Mouse (Mus musculus) gonadal fat pad, adult 2 months (tissue): ENCODE results near the gene Gabarapl2. TPM values are rescaled to one million over a fixed set of nuclear protein-coding genes. Genes with fewer than 3 reads are reported as not detected.

Experiments used
- DNase-seq: peaks from one replicate; pipeline ENCODE4 v3.0.0-alpha.2; 2012; ENCODE audit warnings: low read depth
- polyA plus RNA-seq: library from polyadenylated mRNA; depleted of rRNA; stranded (reverse); fragments of >200 nt; gene quantifications from 2 replicates; pipeline ENCODE4 v1.2.3, GENCODE M21; 2012; rRNA removed

Gene Gabarapl2
- polyA plus RNA-seq, 1 experiment = 60.3 TPM

DNA sequence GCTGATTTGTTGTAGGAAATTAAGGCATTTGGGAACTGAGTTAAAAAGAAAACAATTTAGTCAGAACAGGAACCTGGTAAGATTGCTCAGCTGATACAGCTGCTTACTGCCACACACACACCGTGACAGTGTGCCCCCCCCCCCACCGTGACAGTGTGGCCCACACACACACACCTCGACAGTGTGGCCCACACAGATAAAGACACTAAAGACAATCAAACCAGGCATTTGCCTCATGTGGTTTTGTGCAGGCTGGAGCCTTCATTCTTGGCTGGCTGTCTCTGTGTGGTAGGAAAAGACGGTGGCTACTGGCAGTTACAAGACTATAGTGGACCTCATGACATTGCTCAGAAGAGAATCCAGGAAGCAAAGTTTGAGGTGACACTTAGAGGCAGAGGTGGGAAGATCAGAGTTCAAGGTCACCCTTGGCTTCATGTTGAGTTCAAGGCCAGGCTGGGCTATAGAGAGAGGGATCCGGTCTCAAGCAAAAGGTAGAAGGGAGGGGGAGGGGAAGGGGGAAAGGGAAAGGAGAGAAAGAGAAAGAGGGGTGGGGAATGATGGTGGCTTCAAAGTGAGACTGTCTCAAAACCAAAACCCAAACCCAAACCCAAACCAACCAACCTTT is 26.9 kb downstream of the Gabarapl2 start:
- no peak for DNase-seq

DNA sequence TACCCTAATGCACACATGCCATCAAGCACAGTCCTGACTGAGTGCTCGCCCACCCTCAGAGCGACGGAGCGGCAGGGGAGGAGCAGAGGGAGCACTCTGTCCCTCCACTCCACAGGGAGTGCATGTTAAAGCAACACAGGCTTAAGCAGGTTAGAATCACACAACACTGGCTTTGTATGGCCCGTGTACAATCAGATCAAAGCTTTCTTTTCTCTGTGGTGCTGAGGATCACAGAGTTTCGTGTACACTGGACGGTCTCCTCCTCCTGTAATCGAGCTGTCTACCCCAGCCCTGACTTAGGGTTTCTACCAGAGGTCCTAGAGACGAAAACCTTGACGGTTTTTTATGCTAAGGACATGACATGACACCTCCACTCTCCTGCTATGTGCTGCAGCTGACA is 28.0 kb downstream of the Gabarapl2 start:
- DNase-seq = no peak

DNA sequence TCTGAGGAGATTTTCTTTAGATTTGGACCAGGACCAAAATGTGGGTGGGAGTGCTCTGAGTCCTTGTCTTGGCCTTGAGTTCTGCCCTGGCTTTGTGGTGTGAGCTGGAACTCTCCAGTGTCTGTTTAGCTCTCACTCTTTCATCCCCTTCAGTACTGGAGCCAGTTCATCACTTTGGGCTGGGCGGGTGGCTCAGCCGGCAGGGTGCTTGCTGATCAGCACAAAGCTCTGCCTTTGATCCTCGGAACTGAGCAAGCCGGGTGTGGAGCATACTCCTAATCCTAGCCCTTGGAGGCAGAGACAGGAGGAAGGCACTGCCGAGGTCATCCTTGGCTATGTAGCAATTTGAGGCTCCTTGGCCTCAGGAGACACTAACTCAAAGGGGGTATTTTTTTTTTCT is 28.5 kb downstream of the Gabarapl2 start:
- DNase-seq = no peak

DNA sequence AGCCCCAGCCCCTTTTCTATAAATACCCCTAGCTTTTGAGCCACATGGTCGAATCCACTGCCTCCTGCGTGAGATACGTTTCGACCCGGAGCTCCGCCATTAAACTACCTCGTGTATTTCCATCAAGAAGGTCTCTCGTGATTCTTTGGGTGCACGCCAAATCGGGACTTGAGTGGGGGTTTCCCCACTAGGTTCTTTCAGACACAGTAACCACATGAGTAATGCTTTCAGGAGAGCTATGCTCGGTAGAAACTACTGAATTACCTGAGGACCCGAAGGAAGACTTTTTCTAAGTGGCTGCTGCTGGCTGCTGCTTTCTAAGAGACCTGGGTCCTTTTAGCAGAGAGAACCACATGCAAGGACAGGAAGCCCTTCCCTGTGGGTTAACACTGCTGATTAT is 33.6 kb downstream of the Gabarapl2 start:
- no peak for DNase-seq

DNA sequence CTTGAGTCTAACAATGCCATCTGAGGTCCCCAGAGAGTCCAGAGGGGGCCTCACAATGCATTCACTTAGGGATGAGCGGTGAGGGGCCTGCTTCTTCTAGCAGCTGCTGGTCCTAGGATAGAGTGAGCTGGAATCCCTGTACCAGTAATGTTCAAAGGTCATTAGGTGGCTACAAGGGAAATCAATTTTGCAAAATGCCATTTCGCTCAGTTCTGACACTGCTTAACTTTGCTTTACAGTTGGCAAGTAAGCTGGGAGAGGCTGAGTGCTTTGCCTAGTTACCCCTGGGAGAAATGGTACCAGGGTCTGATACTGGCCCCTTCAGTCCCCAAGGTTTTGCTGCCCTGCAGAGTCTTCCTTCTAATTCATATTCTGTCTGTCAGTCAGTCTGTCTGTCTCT is 35.2 kb downstream of the Gabarapl2 start:
- no peak for DNase-seq

DNA sequence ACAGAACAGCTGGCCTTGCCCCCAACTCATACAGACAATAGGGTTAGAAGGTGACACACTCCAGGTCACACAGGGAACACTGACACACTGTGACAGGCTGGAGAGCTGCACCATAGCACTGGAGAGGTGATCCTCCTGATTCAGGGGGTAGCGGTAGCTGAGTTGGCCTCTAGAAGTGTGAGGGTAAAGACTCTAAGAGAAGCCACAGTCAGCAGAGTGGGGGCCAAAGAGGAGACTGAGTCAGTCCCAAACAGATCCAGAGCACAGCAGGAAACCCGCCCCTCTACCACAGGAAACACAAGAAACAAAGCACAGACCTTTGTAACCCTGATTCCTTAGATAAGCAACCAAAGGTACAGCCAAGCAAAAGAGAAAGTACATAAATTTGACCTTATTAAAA is 35.8 kb downstream of the Gabarapl2 start:
- no peak for DNase-seq

DNA sequence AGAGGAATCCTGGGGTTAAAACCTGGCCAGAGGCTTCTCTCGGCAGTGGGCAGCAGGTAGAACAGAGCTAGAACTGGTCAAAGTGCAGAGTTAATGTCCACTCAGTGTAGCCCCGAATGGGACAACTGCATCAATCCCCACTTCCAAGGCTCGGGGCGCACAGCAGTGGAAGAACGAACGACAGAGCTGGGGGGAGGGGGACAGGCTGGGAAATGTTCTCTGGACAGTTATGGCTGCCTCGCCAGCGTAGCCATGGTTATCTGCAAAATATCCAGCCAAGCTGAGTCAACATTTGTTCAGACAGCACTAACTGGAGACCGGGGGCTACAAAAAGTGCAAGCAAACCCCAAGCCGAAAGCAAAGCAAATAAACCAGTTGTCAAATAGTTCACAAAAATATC is 37.6 kb downstream of the Gabarapl2 start:
- DNase-seq = no peak

DNA sequence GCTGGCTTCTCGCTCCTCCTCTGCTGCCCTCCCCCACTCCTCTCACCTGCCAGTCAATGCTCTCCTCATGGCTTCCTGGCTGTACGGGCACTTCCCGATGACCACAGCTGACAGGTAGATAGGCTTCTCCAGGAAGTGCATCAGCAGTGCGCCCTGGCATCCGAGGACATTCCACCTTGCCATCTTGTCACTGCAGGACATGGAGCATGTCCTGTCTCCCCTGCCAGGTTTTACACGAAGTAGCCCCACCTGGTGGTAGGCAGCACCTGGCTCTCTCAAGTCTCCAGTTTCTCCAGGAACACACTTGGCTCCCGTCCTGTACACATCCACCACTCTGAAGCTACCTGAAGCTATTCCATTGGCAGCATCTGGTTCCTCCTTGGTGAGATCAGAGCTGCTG is 41.6 kb downstream of the Gabarapl2 start:
- no peak for DNase-seq

DNA sequence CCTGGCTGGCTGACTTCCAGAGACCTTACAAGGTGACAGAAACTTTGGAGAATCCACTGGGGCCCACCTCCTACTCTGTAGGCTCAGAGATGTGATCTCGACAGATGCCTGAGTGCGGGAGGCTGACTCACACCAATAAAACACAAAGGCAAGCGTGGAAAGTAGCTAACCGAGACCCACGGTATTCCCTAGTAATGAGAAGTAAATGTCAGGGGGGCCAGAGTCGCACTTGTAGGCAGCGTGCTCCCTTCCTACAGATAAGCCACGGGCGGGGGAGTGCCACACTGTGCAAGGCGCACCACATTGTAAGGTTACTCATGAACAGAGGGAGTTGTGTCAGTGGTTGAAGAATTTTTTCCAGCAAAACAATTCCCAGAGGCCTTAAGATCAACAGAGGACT is 44.0 kb downstream of the Gabarapl2 start:
- no peak for DNase-seq

DNA sequence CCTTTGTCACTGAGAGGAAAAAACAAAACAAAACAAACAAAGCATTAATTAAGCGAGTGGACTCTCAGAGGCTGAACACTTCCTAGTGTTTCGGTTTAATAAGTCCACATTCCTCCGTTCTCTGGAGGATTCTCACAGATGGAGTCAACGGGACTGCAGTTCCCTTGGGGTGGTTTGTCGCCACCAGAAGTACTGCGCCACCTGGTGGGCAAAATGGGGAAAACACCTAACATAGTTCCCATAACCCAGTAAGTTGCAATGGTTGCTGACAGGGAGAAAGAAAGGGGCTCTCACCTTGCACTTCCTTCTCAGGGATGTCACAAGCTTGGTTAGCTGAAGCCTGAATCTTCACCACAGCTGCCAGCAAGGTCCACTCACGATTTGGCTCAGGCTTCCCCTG is 49.4 kb downstream of the Gabarapl2 start:
- DNase-seq = no peak

DNA sequence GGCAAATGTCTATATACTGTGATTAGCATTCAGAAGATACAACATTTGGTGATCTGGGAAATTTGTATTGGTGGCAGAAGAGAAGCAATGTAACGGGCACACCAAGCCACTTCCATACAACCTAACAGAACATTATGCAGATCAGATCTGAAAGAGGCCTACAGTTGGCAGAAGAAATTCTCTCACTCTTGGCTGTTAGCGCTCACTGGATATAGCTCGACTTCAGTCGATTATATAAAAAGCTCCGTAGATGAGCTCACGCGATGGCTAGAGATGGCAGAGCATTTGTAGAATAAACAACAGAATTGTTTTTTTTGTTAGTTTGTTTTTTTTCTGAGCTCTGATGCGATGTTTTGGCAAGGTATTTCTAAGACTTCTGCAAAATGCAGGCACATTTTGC is 50.8 kb downstream of the Gabarapl2 start:
- no peak for DNase-seq

DNA sequence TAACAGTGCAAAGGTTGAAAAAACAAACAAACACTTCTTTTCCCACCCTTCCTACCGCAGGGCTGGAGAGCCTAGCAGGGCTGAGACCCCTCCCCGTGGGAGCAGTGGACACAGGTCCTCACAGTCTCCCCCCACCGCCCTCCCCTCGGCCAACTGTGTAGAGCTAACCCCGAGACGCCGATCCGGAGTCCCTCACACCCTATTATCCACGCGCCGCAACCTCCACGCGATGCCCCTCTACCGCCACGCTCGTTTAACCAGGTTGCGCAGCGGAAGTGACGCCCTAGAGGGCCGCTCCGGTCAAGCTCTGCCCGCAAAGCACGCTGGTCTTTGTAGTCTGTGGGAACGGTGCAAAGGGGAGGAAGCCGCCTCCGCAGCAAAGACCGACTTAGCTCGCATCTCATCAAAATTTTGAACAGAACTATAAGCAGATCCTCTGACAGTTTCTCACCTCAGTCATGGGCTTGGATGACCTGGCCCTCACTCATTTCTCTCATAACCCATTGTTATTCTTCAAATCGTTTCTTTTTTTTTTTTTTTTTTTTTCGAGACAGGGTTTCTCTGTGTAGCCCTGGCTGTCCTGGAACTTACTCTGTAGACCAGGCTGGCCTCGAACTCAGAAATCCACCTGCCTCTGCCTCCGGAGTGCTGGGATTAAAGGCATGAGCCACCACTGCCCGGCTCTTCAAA is 51.7 kb downstream of the Gabarapl2 start, which contains the start of gene Adat1:
TSS of gene Adat1 (minus strand) at position 290 of the 690 bp plus-strand sequence.
- DNase-seq = peak; percentile 50

DNA sequence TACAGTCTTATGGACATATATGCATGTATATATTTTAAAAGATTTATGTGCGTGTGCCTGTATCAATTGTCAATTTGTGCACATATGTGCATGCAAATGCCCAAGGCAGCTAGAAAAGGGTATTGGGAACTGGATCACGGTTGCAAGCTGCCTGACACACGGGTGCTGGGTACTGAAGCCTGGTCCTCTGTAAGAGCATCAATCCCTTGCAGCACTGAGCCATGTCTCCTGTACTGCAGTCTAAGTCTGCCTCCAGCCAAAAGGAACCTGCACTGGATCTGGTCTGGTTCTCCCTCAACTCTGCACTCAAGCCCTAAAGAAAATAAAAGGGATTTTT is 52.2 kb downstream of the Gabarapl2 start:
- no peak for DNase-seq

Other genes with a start within 250 kb of the Gabarapl2 start
- 4.4 and 35.9 TPM in 2 replicates for gene Ctrb1, start 249.7 kb upstream of the Gabarapl2 start, polyA plus RNA-seq
- gene Bcar1, start 196.9 kb upstream of the Gabarapl2 start, polyA plus RNA-seq = 54.5 and 58.1 TPM in 2 replicates
- 6.5 and 9.7 TPM in 2 replicates for gene Cfdp1, start 86.4 kb upstream of the Gabarapl2 start, polyA plus RNA-seq
- 5.2 and 5.8 TPM in 2 replicates for gene Tmem170, start 64.0 kb upstream of the Gabarapl2 start, polyA plus RNA-seq
- gene Chst5, start 30.3 kb upstream of the Gabarapl2 start, polyA plus RNA-seq = not detected in 2 replicates
- gene Tmem231, start 6.8 kb upstream of the Gabarapl2 start, polyA plus RNA-seq = 10.0 and 13.9 TPM in 2 replicates
- 3.8 and 4.8 TPM in 2 replicates for gene Adat1, start 51.6 kb downstream of the Gabarapl2 start, polyA plus RNA-seq
- 49.3 and 55.8 TPM in 2 replicates for gene Kars, start 70.6 kb downstream of the Gabarapl2 start, polyA plus RNA-seq
- gene Terf2ip, start 70.7 kb downstream of the Gabarapl2 start, polyA plus RNA-seq = 9.0 and 12.0 TPM in 2 replicates
- gene Gm6793, start 74.3 kb downstream of the Gabarapl2 start, polyA plus RNA-seq = 0.08 TPM in 1 of 2 replicates, not detected in the other